Mouse (Mus musculus) adrenal gland, adult (tissue): Measurements from ENCODE around the gene Laptm4a.

Source experiments
- DNase-seq, 2 experiments: peaks; one replicate each; pipeline ENCODE4 v3.0.0; 2022 to 2023; ENCODE audit warnings: low spot score in 1 of 2; ENCODE audit not compliant: inconsistent age in 2 of 2

The Laptm4a gene

GRCm38 (mm10) chr12:8921394-8922368 lies at the start of gene Laptm4a:
Laptm4a (plus strand) TSS chr12:8921664.
- DNase-seq: peak; percentile 99

- DNase-seq: peak; percentile 47 to 80
Observed at GRCm38 (mm10) chr12:8875583-8875982, 45.9 kb upstream of the Laptm4a start.

DNA sequence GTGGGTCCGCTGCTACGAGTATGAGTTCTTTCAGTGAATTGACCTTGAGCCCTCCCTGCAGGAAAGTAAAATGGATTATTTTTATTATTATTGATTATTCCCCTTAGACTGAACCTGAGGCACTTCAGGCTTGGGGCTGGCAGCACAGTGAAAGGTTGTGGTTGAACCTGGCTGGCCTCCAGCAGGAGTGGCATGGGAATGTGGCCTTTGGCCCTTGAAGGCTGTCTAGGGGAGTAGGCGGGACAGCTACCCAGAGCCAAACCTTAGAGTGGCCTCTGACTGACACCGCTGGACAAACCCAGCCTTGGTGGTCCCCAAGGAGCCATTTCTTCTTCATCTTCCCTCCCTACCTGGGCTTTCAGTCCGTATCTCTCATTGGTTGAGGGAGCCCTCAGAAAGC lies 44.6 kb upstream of the Laptm4a start:
- peak; percentile 51 to 82 for DNase-seq

DNA sequence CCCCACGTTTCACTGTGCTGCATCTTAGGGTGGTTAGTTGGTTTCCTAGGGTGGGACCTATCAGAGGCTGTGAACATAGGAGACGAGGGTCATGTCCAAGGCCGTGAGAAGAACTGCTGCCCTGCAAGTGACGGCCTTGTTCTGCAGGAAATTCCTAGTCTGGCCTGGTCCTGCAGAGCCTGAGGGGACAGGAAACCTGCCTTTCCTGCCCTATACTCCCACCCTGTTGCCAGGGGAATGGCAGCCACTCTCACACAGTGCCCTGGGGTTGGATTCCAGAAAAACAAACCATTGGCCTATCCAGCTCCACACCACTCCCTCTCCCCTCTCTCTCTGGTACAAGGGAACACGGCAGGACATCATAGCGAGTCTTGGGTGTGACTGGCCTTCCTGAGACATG lies 44.1 kb upstream of the Laptm4a start:
- peak in 1 of 2 experiments; percentile 61 for DNase-seq

GRCm38 (mm10) chr12:8878752-8879151 lies 42.7 kb upstream of the Laptm4a start:
- DNase-seq: no peak

- no peak for DNase-seq
Observed at GRCm38 (mm10) chr12:8879389-8879788, 42.1 kb upstream of the Laptm4a start.

DNA sequence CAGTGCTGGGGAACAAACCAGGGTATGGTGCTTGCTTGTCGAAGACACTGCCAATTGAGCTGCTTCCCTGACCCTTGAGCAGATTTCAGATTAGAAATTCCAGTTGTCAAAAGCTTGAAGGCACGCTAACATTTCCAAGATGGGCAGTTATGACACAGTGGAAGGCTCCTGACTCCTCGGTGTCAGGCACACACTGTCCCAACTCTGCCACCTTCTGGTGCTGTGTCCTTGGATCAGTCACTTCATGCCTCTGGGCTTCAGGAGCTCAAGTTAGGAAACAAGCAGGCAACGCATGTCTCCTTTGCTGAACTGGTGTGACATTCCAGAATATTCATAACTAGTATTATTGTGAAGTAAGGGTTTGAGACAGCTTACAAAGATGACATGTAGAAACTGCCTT lies 39.7 kb upstream of the Laptm4a start:
- peak; percentile 40 to 73 for DNase-seq

DNA sequence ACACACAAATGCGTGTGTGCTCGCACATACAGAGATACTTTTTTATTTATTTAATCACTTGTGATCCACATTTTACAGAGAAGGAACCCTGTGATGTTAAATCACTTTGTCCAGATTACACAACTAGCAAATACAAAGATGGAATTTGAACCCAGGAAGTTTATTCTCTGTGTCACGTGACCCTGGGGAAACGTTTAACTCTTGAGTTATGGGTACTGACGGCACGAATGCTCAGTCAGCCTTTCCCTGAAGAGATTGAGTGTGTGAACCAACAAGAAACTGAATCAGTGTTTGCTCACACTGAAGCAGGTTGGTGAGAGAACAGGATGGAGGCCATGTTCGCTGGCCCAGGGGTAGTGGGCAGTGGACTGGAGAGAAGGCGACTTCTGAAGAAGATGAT lies 39.1 kb upstream of the Laptm4a start:
- no peak for DNase-seq

DNA sequence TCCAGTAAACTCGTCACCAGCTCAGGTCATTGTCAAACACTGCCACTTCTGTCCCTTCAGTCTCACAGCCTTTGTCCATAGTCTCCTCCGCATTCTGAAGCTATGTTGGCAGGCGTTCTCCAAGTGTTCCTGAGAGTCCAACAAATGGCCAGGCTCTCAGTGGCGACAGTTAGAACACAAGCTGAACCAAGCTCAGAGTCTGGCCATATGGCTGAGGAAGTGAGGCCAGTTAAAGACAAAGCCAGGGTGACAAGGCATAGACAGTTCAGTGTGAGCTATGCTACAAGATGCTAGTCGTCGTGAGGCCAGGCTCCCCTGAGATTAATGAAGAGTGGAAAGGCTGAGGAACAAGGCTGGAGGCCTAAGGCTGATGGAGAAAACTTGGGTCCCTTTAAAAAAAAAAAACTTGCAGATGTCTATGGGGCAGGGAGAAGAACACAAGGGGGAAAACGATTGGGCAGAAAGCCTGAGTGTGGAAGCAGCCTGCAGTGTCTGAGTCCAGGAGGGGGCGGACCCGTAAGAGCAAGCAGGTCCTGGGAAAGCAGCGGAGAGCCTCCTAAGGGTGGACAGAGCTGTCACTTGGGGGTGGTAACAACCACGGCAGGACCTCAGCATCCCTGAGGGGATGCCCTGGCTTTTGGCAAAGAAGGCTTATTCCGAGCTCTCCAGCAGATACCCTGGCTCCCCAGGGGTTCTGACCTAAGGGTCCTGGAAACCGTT lies 36.9 kb upstream of the Laptm4a start:
- DNase-seq: no peak

DNA sequence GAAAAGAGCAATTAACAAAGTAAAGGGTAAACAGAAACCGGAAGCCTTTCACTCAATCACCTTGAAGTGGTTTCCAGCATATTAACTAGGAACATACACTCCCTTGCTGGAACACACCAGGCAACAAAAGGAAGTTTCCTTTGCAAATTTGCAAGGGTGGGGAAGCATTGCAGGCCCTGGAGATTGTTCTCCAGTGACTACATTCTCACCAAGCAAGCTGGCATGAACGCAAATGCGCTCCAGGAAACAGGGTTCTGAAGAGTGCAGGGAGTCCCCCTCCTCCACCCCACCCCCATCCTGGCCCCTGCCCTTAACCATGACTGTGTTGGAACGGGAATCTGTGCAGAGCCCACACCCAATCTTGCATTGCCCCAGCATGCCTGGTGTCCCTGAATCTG lies 36.3 kb upstream of the Laptm4a start:
- no peak for DNase-seq

- DNase-seq: no peak
Observed at GRCm38 (mm10) chr12:8885950-8886349, 35.5 kb upstream of the Laptm4a start.

- no peak for DNase-seq
Observed at GRCm38 (mm10) chr12:8888445-8888844, 33.0 kb upstream of the Laptm4a start.

DNA sequence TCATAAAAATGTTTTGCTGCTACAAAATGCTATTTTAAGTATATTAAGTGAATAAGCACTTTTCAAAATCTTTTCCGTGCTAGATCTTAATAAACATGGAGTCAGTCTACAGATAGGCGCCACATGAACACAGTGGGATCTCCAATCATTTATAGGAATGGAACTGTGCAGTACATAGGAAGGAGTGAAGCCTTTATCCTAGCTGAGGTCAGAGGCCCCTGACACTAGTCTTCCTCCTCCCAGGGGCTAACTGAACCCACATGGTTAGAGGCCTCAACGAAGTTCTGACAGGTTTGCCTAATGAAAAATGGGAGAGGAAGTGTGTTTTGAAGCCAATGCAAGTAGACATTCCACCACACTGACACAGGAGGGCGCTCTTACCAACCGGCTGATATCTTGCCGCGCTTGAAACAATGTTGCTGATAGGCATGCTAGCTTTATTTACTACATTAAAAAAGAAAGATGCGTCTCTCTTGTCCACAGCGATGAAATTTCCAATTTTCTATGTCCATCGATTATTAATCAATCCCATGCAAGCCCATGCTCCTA lies 32.3 kb upstream of the Laptm4a start:
- DNase-seq: peak; percentile 70 to 92

- no peak for DNase-seq
Observed at GRCm38 (mm10) chr12:8892876-8893532, 28.5 kb upstream of the Laptm4a start.

- no peak for DNase-seq
Observed at GRCm38 (mm10) chr12:8897140-8897539, 24.3 kb upstream of the Laptm4a start.

- no peak for DNase-seq
Observed at GRCm38 (mm10) chr12:8898879-8899785, 22.3 kb upstream of the Laptm4a start.

DNA sequence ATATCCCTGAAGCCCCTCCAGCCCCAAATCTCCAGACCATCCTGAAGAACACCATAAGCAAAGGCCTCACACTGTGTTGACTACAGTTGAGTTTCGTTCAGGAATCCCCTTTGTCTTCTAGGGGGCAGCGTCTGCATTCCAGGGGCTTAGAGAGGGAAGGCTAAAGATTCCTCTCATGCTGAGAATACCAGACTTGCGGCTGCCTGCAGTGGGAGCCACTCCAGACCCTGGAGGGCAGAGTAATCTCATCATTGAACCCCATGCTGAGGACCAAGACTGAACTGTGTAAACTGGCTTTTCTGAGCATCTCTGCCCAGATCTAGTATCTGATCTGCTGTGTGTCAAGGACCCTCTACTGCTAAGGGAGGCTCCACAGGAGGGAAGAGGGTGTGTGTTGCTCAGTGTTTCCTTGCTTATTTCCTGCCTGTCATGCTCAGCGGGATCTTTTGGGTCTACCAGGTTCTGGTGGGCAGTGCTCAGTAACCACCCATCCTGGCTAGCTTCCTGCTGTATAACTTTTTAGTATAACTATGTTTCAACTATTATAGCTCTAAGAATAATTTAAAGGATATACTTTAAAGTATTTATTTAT lies 21.3 kb upstream of the Laptm4a start:
- DNase-seq: no peak

GRCm38 (mm10) chr12:8900919-8901663 lies 20.4 kb upstream of the Laptm4a start:
- DNase-seq: peak in 1 of 2 experiments; percentile 36

- no peak for DNase-seq
Observed at GRCm38 (mm10) chr12:8901934-8902333, 19.5 kb upstream of the Laptm4a start.
